Mouse (Mus musculus) gastrocnemius, adult 8-10 months (tissue): Measurements from ENCODE around the gene Col4a3bp. TPM values are rescaled to one million over a fixed set of nuclear protein-coding genes. Genes with fewer than 3 reads are reported as not detected.
A peak's percentile ranks its signal among the peaks of the same experiment; 100 is the strongest.
"Not testable (repeated sequence)": the region's sequence is repeated elsewhere in the genome, so short reads cannot be mapped to it uniquely, and the experiment has no call there.

Experiments
- DNase-seq, 2 experiments: peaks; one replicate each; pipeline ENCODE4 v3.0.0; 2022; ENCODE audit warnings: low spot score in 2 of 2
- total RNA-seq, 4 experiments: library from RNA; stranded (reverse); gene quantifications; 2 replicates each; pipeline ENCODE4 v1.2.4; 2022

The Col4a3bp gene
- total RNA-seq, 4 experiments from 2014 or later: 44.9 to 59.9 (median 46.6) TPM

GRCm38 (mm10) chr13:96644168-96644567, 101.8 kb downstream of the Col4a3bp start:
- DNase-seq: no peak

- no peak for DNase-seq
Observed at GRCm38 (mm10) chr13:96645822-96646221, 103.4 kb downstream of the Col4a3bp start.

- DNase-seq: no peak
Observed at GRCm38 (mm10) chr13:96653041-96653440, 110.6 kb downstream of the Col4a3bp start.

- DNase-seq: no peak
Observed at GRCm38 (mm10) chr13:96656673-96657072, 114.3 kb downstream of the Col4a3bp start.

GRCm38 (mm10) chr13:96658936-96659335, 116.5 kb downstream of the Col4a3bp start:
- DNase-seq: no peak

GRCm38 (mm10) chr13:96660095-96660860, 117.9 kb downstream of the Col4a3bp start:
- DNase-seq: no peak

- not testable (repeated sequence) for DNase-seq
Observed at GRCm38 (mm10) chr13:96663120-96663519, 120.7 kb downstream of the Col4a3bp start.

- no peak for DNase-seq
Observed at GRCm38 (mm10) chr13:96664419-96664974, 122.1 kb downstream of the Col4a3bp start.

GRCm38 (mm10) chr13:96670019-96670405, 127.6 kb downstream of the Col4a3bp start:
- DNase-seq: no peak

- peak; percentile 94 to 95 for DNase-seq
Observed at GRCm38 (mm10) chr13:96670406-96671077, 128.1 kb downstream of the Col4a3bp start, which contains the start of gene Hmgcr. Gene Hmgcr (minus strand): TSS chr13:96670936.

- DNase-seq: no peak
Observed at GRCm38 (mm10) chr13:96671078-96671905, 128.9 kb downstream of the Col4a3bp start.

- no peak for DNase-seq
Observed at GRCm38 (mm10) chr13:96671906-96672234, 129.5 kb downstream of the Col4a3bp start.

GRCm38 (mm10) chr13:96672276-96672675, 129.9 kb downstream of the Col4a3bp start:
- no peak for DNase-seq

- no peak for DNase-seq
Observed at GRCm38 (mm10) chr13:96673817-96674216, 131.4 kb downstream of the Col4a3bp start.

GRCm38 (mm10) chr13:96675756-96676155, 133.3 kb downstream of the Col4a3bp start:
- DNase-seq: no peak

GRCm38 (mm10) chr13:96677071-96677470, 134.7 kb downstream of the Col4a3bp start:
- no peak for DNase-seq

- DNase-seq: no peak
Observed at GRCm38 (mm10) chr13:96678616-96679015, 136.2 kb downstream of the Col4a3bp start.

- no peak for DNase-seq
Observed at GRCm38 (mm10) chr13:96680163-96681087, 138.0 kb downstream of the Col4a3bp start.

- no peak for DNase-seq
Observed at GRCm38 (mm10) chr13:96681088-96681620, 138.7 kb downstream of the Col4a3bp start.

GRCm38 (mm10) chr13:96684779-96685178, 142.4 kb downstream of the Col4a3bp start:
- no peak for DNase-seq
